Mouse (Mus musculus) kidney, adult 2 months (tissue): ENCODE measurements at regions not wholly inside any gene's neighbourhood (a gene's known extent, or its start where the extent isn't known, plus 50 kb on each side); places are given as distances from the start of the nearest gene placed in this dataset.

Experiments
- DNase-seq: peaks from one replicate; pipeline ENCODE4 v3.0.0; 2021
- H3K27ac ChIP-seq: fragments of 200-500 bp; 2 replicates; pipeline ENCODE4 v1.5.1; 2012; ENCODE audit warnings: low read depth, low read length, control low read depth, inconsistent platforms; ENCODE audit not compliant: insufficient read depth
- H3K27me3 ChIP-seq: fragments of 200-500 bp; replicated peaks from 2 replicates; pipeline ENCODE4 v1.6.1; 2012; ENCODE audit warnings: mild to moderate bottlenecking, moderate library complexity, low read length, inconsistent platforms; ENCODE audit not compliant: control insufficient read depth, insufficient read depth
- H3K36me3 ChIP-seq: fragments of 200-500 bp; 2 replicates; pipeline ENCODE4 v1.6.1; 2012; ENCODE audit warnings: mild to moderate bottlenecking, moderate library complexity, low read length, inconsistent platforms; ENCODE audit not compliant: control insufficient read depth, insufficient read depth
- H3K4me1 ChIP-seq: fragments of 200-500 bp; 2 replicates; pipeline ENCODE4 v1.6.1; 2011; ENCODE audit warnings: low read length; ENCODE audit not compliant: control insufficient read depth, insufficient read depth
- H3K4me3 ChIP-seq: fragments of 200-500 bp; 2 replicates; pipeline ENCODE4 v1.5.1; 2011; ENCODE audit warnings: mild to moderate bottlenecking, low read depth, low read length, control low read depth; ENCODE audit not compliant: insufficient read depth
- CTCF ChIP-seq: fragments of 200-500 bp; conservative IDR thresholded peaks from 2 replicates; pipeline ENCODE4 v1.5.1; 2011; ENCODE audit warnings: low read depth, mild to moderate bottlenecking, control low read depth, low read length, moderate library complexity, mixed read lengths; ENCODE audit not compliant: insufficient read depth, insufficient read length
- POLR2A ChIP-seq: fragments of 200-500 bp; IDR thresholded peaks from one replicate; pipeline ENCODE4 v1.6.1; 2011; ENCODE audit warnings: low read depth, low read length, control low read depth
- WGBS: fragments of 180-500 bp; shearing (Covaris S2); methylation state at CpG from one replicate; pipeline ENCODE4 v1.1.7; 2018; 5-methylcytosine and 5-hydroxymethylcytosine counted together

DNA sequence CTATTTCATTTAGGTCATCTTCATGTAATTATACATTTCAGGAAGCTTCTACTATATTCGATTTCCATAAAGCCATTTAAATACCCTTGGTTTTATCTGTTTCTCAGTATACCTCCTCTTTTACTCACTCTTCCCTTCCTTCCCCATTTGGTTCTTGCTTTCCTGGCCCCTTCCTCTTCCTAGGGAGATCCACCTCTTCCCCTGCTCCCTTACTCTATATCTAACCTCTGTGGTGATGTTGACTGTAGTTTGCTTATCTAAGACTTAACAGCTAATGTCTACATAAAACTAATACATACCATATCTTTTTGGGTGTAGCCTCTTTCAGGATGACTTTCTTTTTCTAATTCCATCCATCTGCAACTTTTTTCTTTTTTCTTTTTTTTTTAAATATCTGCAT, 92.9 kb upstream of the Tbc1d5 start:
- Histone ChIP-seq H3K36me3 (no peaks in the 10 kb centered on the region), H3K4me3 (no peak overlapping the region), H3K27ac (no peak overlapping the region), H3K27me3 (no peaks in the 10 kb centered on the region), H3K4me1 (no peaks in the 10 kb centered on the region)
- no peak for DNase-seq
- WGBS = 76% methylated on average over 1 of the region's 1 CpGs
- TF ChIP-seq CTCF = no peak
- TF ChIP-seq POLR2A = no peak

DNA sequence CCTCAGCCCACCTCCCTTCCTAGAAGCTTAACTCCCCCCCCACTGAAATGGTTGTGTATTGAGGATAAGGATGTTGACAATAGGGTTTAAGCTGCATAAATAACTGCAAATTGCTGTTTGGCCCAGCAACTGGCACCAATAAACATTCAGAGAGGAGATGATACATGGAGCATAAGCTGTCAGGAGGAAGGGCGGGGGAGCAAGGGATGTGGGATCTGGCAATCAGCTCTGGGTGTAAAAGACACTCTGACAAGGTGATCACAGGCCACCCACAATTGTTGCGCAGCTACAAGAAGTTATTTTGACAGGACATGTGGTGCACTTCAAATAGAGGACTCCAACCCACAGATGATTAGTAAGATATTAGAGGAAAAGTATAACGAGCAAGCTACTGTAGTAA, 83.8 kb upstream of the Tbc1d5 start:
- no peak overlapping the region for H3K27ac ChIP-seq
- DNase-seq = no peak
- H3K27me3 ChIP-seq = no peaks in the 10 kb centered on the region; the same call in 1 of the 2 replicates

GRCm38 (mm10) chr17:51262404-51262803, 83.3 kb upstream of the Tbc1d5 start:
- no peak for DNase-seq
- Histone ChIP-seq H3K27me3 (no peaks in the 10 kb centered on the region; the same call in 1 of the 2 replicates), H3K4me1 (no peaks in the 10 kb centered on the region), H3K36me3 (no peaks in the 10 kb centered on the region), H3K4me3 (no peak overlapping the region), H3K27ac (no peak overlapping the region)
- no peak for TF ChIP-seq CTCF
- TF ChIP-seq POLR2A = no peak

More for the DNA sequence above, 83.8 kb upstream of the Tbc1d5 start:
- Histone ChIP-seq H3K4me1 (no peaks in the 10 kb centered on the region), H3K4me3 (no peak overlapping the region), H3K36me3 (no peaks in the 10 kb centered on the region)
- TF ChIP-seq CTCF = no peak
- no peak for TF ChIP-seq POLR2A
- 75% methylated on average over 3 of the region's 3 CpGs for WGBS

DNA sequence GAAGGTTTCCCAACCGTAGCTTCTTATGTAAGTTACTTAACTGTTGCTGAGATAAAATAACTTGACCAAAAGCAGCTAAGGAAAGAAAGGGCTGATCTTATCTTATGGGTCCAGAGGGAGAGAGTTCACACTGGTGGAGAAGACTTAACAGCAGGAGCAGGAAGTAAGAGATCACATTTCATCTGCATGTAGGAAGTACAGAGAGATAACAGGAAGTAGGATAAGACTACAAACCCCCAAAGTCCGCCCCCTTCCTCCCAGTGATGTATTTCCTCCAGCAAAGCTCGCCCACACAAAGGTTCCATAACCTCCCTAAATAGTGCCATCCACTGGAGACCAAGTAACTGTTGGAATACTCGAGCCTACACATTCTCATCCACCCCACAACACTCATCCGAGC, 79.2 kb upstream of the Tbc1d5 start:
- DNase-seq = no peak
- 76% methylated on average over 5 of the region's 5 CpGs for WGBS
- H3K27me3 ChIP-seq = no peaks in the 10 kb centered on the region; the same call in 1 of the 2 replicates
- no peaks in the 10 kb centered on the region for H3K36me3 ChIP-seq
- H3K4me3 ChIP-seq = no peak overlapping the region
- TF ChIP-seq CTCF (no peak), POLR2A (no peak)
- H3K27ac ChIP-seq = no peak overlapping the region
- no peaks in the 10 kb centered on the region for H3K4me1 ChIP-seq

DNA sequence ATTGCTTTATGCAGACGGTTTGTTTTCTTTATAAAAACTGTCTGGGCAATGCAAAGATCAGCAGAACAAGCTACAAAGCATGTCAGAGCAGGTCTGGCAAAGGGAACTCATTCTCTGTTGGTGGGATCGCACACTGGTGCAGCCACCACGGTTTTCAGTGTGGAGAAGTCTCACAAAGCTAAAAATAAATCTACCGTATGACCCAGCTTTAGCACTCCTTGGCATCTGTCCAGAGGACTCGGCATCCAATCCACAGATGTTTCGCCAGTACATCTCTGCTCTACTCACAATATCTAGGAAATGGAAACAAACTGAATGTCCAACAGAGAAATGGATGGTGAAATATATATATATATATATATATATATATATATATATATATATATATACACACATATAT, 69.4 kb upstream of the Tbc1d5 start:
- no peaks in the 10 kb centered on the region for H3K36me3 ChIP-seq
- H3K4me1 ChIP-seq = no peaks in the 10 kb centered on the region
- DNase-seq = no peak
- H3K4me3 ChIP-seq = no peak overlapping the region
- TF ChIP-seq CTCF = no peak
- no peak for TF ChIP-seq POLR2A
- no peaks in the 10 kb centered on the region for H3K27me3 ChIP-seq
- 54% methylated on average over 6 of the region's 6 CpGs for WGBS
- no peak overlapping the region for H3K27ac ChIP-seq

DNA sequence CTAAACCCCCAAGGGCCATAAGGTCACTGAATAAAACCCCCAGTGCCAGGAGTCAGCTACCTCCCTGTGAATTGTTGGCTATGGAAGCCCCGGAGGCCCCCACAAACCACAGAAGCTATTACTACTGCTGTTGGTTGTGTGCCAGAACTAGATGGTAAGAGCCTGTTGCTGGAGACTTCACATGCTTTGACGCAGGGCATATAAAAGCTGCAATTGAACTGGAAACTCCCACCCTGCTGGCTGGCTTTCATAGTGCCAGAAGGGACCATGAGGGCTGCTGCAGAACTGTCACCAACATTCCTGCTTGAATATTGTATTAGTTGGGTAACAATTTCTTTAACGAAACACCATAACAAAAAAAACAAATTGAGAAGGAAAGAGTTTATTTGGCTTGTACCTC, 66.9 kb upstream of the Tbc1d5 start:
- Histone ChIP-seq H3K4me3 (no peak overlapping the region), H3K4me1 (no peaks in the 10 kb centered on the region), H3K27me3 (no peaks in the 10 kb centered on the region), H3K36me3 (no peaks in the 10 kb centered on the region), H3K27ac (no peak overlapping the region)
- DNase-seq = no peak
- TF ChIP-seq CTCF (no peak), POLR2A (no peak)
- 83% methylated on average over 3 of the region's 3 CpGs for WGBS

GRCm38 (mm10) chr17:51240360-51240993, 61.3 kb upstream of the Tbc1d5 start:
- Histone ChIP-seq H3K27me3 (no peaks in the 10 kb centered on the region), H3K36me3 (no peaks in the 10 kb centered on the region), H3K4me1 (no peaks in the 10 kb centered on the region), H3K27ac (no peak overlapping the region), H3K4me3 (no peak overlapping the region)
- DNase-seq = no peak
- TF ChIP-seq POLR2A = no peak
- TF ChIP-seq CTCF = no peak
- 40% methylated on average over 5 of the region's 5 CpGs for WGBS
